Mouse (Mus musculus) lung, adult 2 months (tissue): Measurements from ENCODE around the gene Mogat1.

Experiments
- CTCF ChIP-seq: fragments of 200-500 bp; IDR thresholded peaks from 2 replicates; pipeline ENCODE4 v1.5.1; 2011; ENCODE audit warnings: mild to moderate bottlenecking, low read length, control low read depth; ENCODE audit not compliant: insufficient read depth
- POLR2A ChIP-seq: fragments of 200-500 bp; IDR thresholded peaks from 2 replicates; pipeline ENCODE4 v1.6.1; 2011; ENCODE audit warnings: low read depth, mild to moderate bottlenecking, control low read depth, low read length, borderline replicate concordance; ENCODE audit errors: extremely low read depth

DNA sequence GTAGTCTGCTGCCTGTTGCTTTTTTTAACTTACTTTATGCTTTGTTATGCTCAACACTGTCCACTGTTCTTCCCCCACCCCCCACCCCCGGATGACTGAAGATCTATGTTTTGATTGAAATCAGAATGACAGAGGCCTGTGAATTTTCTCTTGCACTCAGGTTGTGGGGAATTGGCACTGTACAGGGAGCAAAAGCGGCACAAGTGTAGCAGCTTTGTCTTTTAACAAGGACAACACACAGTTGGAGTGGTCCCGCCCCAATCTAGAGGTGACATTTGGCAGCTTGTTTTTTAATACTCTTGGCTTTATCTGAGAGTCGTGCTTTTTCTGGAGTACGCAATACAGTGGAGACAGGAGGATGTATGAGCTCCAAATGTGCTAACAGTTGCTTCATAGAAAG is 58.8 kb downstream of the Mogat1 start:
- no peak for TF ChIP-seq CTCF
- TF ChIP-seq POLR2A = no peak
